Mouse (Mus musculus): Measurements from ENCODE around the gene Tspan32.

DNA sequence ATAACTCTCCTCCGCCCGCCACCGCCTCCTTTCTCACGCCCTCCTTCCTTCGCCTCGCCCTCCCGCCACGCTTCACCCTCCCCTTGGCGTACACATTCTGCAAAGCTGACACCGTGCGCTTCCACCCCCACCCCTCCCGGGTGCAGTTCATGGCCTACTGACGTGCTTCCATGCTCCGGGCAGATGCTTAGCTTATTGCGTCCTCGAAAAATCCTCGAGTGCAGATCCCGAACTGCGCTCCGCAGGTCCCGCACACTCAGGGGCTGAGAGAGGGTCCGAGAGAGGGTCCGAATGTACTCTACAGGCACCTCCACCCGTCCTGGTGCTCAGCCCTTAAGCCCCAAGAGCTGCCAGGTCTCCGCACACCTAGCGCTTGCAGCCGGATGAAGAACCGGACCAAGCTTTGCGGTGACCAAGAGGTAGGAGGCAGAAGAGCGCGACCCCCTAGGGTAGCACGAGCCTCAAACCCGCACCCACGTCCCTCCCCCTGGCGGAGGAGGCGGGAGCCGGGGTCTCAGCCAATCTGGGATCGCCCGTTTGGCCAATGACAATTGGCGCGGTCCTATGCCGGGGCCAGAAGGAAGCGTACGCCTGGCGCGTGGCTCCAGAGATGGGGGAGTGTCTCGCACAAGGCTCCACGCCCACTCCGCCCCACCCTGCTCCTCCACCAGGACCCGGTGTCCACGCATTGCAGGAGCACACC, 35.9 kb upstream of the Tspan32 start, which contains the start of gene Ascl2:
- TF ChIP-seq EP300 (IDR thresholded peaks at IDR 0.05; ENCODE audit: insufficient read depth, low read depth, low read length) (no peak), POLR2A (IDR thresholded peaks at IDR 0.05; ENCODE audit: insufficient read depth, low read depth, low read length) (no peak)
